Mouse (Mus musculus): ENCODE data around the gene Tob2. TPM values are rescaled to one million over a fixed set of nuclear protein-coding genes. Genes with fewer than 3 reads are reported as not detected.

Gene Tob2
- total RNA-seq (2021), result 10 to 100 TPM; 27.7 to 34.1 TPM

GRCm38 (mm10) chr15:81858517-81859329 lies at the start of gene Tob2:
Gene Tob2 (minus strand): TSS chr15:81858796.
- DNase-seq (ENCODE audit: extremely low spot score in 1 of 2, low spot score in 1 of 2), result peak; percentile 53 to 56

- DNase-seq (ENCODE audit: extremely low spot score in 1 of 2, low spot score in 1 of 2), result no peak
Measured at GRCm38 (mm10) chr15:81907953-81908352, 49.4 kb upstream of the Tob2 start.

DNA sequence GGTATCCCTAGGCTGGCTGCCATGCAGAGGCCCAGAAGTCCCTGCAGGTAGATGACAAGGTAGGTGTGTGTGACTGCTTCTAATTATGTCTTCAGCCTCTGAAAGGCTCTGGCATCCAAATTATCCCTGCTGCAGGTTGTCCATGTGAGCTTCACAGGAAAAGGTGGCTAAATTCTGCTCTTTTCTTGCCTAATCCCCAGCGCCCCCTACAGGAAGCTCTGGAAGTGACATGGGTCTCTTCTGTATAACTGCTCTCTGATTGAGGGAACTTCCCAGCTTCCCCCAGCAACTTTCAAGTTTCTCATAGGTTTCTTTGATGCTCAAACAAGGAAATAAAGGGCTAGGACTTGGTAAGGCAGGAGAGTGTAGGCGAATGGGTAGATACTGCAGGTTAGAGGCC lies 46.3 kb upstream of the Tob2 start:
- peak; percentile 67 to 89 for DNase-seq (ENCODE audit: extremely low spot score in 1 of 2, low spot score in 1 of 2)

DNA sequence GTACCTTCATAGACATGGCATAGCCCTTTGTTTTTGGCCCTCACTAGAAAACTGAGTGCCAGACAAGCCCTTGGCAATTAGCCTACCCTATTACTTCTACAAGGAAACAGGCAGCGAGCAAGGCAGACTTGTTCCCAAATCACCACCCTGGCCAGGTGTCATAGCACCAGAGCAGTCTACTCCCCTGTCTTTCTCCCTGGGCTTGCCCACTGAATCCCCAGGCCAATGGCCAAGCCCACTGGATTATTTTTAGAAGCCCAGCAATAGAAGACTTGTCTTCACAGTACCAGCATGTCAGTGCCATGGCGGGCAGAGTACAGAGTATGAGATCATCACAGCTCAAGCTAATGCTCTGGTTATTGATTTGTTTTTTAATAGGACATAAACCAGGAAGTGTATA lies 40.2 kb upstream of the Tob2 start:
- DNase-seq (ENCODE audit: extremely low spot score in 1 of 2, low spot score in 1 of 2), result no peak

- no peak for DNase-seq (ENCODE audit: extremely low spot score in 1 of 2, low spot score in 1 of 2)
Measured at GRCm38 (mm10) chr15:81897607-81898285, 39.1 kb upstream of the Tob2 start.

GRCm38 (mm10) chr15:81896407-81896806 lies 37.8 kb upstream of the Tob2 start:
- no peak for DNase-seq (ENCODE audit: extremely low spot score in 1 of 2, low spot score in 1 of 2)

- no peak for DNase-seq (ENCODE audit: extremely low spot score in 1 of 2, low spot score in 1 of 2)
Measured at GRCm38 (mm10) chr15:81894002-81894401, 35.4 kb upstream of the Tob2 start.

DNA sequence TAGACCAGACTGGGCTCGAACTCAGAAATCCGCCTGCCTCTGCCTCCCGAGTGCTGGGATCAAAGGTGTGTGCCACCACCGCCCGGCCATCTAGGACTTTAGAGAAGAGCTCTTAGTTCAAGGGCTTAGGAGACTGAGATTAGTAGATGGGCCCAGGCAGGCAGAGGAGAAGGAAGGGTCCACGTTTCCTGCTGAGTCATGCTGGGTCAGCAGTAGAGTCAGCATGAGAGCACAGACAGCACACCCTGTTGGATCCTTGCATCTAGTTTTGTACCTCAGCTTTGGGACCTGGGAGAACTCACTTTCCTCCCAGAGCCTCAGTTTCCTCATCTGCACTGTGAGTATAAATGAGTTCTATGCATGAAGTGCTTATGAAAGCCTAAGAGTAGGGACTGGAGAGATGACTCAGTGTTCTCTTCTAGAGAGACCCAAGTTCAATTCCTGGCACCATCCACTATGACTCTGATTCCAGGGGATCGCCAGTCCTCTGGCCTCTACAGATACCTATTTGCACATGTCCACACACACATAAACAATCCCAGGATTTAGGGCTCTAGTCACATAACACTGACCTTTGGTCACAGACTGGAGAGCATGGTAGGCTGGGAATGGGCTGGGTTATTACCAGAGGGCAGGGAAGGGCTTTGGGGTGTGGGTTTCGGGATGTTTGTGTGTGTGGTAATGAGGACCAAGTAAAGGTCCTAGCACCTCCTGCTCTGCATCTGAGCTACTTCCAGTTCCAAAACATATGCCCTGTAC lies 33.4 kb upstream of the Tob2 start:
- no peak for DNase-seq (ENCODE audit: extremely low spot score in 1 of 2, low spot score in 1 of 2)

DNA sequence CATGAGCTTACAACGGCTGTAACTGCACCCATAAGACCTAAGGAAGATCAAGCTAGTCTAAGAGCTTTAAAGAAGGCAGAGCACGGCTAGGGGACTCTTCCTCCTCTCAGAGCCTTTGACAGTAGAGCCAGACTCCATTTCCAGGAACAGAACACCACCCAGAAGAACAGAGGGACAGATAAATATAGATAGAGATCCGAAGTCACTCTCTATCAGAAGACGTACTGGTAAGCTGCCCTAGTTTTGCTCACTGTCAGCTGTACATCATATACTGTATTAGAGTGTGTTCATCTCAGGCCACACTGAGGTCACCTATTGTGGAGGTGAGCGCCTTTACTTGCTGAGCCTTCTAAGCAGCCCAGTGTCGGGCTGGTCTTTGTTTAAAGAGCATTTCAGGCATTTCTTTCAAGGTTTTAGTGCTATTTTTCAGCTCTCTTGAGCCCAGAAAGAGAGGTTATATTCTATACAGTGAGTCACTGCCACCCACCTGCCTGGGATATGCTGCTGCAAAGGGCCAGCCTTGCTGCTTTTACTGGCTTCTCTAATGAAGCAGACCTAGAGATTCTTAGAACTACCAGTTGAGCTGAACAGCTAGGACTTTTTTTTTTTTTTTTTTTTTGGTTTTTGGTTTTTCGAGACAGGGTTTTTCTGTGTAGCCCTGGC lies 32.7 kb upstream of the Tob2 start:
- no peak for DNase-seq (ENCODE audit: extremely low spot score in 1 of 2, low spot score in 1 of 2)

GRCm38 (mm10) chr15:81889175-81889574 lies 30.6 kb upstream of the Tob2 start:
- DNase-seq (ENCODE audit: extremely low spot score in 1 of 2, low spot score in 1 of 2), result no peak

GRCm38 (mm10) chr15:81886795-81887550 lies 28.4 kb upstream of the Tob2 start:
- DNase-seq (ENCODE audit: extremely low spot score in 1 of 2, low spot score in 1 of 2), result no peak

DNA sequence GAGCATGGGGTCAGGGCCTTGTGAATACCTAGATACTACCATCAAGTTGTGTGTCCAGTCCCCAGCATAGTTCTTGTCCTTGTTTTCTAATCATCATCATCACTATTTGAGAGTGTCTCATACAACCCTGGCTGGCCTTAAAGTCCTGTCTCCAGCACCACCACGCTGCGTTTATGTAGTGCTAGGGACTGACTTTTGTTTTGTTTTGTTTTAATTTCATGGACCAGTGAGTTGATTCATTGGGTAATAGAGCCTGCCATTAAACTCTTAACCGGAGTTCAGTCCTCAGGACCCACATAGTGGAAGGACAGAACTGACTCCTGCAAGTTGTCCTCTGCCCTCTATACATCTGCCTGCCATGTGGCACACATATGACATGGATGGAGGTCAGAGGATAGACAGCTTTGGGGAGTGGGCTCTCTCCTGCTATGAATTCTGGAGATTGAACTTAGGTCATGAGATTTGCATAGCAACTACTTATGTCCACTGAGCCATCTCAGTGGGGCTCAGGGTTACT lies 26.9 kb upstream of the Tob2 start:
- DNase-seq (ENCODE audit: extremely low spot score in 1 of 2, low spot score in 1 of 2), result no peak

GRCm38 (mm10) chr15:81882348-81882747 lies 23.8 kb upstream of the Tob2 start:
- no peak for DNase-seq (ENCODE audit: extremely low spot score in 1 of 2, low spot score in 1 of 2)

GRCm38 (mm10) chr15:81879531-81880401 lies 21.2 kb upstream of the Tob2 start:
- DNase-seq (ENCODE audit: extremely low spot score in 1 of 2, low spot score in 1 of 2), result peak; percentile 37 to 59

DNA sequence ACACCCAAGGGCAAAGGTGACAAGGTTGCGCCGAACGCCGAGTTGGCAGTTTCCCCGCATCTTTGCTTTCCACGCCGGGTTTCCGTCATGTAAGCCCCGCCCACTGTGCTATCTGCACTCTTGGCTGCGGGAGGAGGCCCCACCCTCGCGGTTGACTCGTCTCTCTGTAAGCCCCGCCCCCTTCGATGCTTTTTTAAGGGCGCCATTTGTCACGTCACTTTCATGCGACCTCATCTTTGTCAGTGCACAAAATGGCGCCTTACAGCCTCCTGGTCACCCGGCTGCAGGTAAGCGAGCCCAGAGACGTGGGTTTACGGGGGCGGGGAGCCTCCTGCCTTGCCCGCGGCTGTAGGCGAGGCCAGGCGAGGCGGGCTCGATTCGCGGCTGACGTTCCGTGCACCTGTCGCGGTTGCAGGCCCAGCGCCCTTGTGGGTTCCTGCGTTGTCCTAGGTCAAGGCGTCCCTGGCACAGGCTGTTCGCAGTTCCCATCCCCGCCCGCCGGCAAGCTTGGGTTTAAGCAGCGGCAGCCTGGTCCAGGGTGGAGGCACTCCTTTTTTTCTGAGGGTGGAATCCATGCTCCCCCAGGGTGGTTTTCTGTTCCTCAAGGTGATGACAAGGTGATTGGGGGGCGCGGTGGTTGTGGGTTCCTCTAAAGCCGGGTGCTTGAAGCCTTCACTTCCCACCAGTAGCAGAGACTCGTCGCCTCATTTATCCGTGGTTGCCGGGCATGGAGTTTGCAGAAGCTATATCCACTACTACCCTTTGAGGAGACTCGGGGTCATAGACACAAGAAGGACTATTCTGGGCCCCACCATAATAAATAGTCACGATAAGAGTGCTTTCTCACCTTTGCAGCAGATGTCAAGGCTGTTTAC lies 13.9 kb upstream of the Tob2 start, which contains the start of gene Aco2:
Gene Aco2, plus strand, starts transcription at position 48 of the 875 bp plus-strand sequence.
- DNase-seq (ENCODE audit: extremely low spot score in 1 of 2, low spot score in 1 of 2), result peak; percentile 98

GRCm38 (mm10) chr15:81871604-81872261 lies 13.1 kb upstream of the Tob2 start, which contains the start of gene Phf5a:
Gene Phf5a (minus strand): TSS chr15:81871911.
- peak; percentile 64 to 74 for DNase-seq (ENCODE audit: extremely low spot score in 1 of 2, low spot score in 1 of 2)

GRCm38 (mm10) chr15:81869985-81870384 lies 11.4 kb upstream of the Tob2 start:
- no peak for DNase-seq (ENCODE audit: extremely low spot score in 1 of 2, low spot score in 1 of 2)

Data from layer of hippocampus, postnatal 25 days (tissue).